Mouse (Mus musculus) adrenal gland, postnatal 14 days (tissue): ENCODE results near the gene Mettl23. TPM values are rescaled to one million over a fixed set of nuclear protein-coding genes. Genes with fewer than 3 reads are reported as not detected.
A peak's percentile ranks its signal among the peaks of the same experiment; 100 is the strongest.
"Not testable (repeated sequence)": the region's sequence is repeated elsewhere in the genome, so short reads cannot be mapped to it uniquely, and the experiment has no call there.

Experiments
- DNase-seq: peaks from one replicate; pipeline ENCODE4 v3.0.0; 2021; ENCODE audit warnings: mixed read lengths
- total RNA-seq: library from RNA; stranded (reverse); gene quantifications from 2 replicates; pipeline ENCODE4 v1.2.3, GENCODE M21; 2021

The Mettl23 gene
- total RNA-seq, 1 experiment from 2014 or later: 31.1 TPM

DNA sequence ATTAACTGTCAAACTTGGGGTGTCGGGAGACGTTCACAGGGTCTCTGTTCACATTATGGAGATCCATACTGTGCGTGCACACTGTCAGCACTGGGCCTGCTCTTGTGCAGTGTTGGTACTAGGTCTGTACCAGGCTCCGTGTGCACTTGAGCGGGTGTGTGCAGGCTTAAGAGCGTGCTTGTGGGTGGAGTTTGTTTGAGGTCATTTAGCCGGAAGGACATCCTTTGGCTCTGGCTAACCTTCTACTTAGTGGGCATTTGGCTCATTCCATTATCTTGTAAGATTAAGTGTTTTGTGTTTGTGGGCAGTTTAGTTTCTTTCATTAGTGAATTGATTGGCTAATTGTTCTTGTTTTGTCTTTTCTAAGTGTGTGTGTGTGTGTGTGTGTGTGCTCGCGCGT, 39.4 kb downstream of the Mettl23 start:
- DNase-seq: no peak

DNA sequence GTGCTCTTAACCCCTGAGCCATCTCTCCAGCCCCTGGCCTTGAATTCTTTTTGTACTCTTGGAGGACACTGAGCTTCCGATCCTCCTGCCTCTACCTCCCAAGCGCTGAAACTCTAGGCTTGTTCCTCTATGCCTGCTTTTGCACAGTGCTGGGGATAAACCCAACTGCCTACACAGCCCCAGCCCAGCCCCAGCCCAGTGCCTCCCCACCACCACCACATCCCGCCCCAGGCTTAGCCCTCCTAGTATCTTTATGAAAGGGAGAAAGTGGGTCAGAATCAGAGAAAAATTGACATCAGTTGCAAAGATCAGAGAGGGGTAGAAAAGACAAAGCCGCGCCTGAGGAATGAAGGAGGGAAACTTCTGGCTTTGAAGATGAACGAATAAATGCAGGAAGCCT, 41.0 kb downstream of the Mettl23 start:
- no peak for DNase-seq

DNA sequence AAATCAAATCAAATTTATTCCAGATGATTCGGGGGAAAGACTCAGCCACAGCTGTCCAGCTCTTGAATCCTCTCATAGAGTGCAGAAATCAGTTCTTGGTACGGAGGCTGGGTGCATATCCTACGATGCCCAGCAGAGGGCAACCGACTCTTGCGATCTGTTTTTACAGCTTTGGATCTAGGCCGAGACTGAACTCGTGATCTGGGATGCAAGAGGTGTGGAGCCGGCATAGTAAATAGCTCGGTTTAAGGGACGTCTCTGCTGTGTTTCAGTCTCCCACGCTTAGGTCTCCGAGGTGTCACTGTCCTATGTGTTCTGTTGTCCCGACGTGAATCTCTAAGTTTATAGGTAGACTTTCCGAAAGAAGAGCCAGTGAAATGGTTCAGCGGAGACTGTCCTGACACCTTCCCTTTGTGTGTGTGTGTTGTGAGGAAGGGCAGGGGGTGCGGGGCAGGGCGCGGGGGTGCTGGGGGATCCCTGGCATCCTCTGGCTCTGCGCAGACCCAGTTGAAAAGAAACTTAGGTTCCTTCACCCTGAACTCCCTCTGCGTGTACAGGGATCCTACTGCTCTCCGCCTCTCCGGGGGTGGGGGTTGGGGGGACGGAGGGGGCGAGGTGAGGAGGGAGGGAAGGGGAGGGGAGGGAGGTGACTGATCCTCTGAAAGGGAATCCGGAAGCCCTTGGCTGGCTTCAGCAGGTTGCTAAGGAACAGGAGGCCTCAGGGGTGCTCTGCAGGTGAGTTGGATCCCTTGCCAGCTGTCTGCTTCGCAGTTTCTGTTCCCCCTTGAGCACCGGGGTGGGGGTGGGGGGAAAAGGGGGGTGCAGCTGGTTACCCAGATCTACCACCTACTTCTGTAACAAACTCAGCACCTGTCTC, 42.4 kb downstream of the Mettl23 start:
- peak; percentile 82 for DNase-seq

DNA sequence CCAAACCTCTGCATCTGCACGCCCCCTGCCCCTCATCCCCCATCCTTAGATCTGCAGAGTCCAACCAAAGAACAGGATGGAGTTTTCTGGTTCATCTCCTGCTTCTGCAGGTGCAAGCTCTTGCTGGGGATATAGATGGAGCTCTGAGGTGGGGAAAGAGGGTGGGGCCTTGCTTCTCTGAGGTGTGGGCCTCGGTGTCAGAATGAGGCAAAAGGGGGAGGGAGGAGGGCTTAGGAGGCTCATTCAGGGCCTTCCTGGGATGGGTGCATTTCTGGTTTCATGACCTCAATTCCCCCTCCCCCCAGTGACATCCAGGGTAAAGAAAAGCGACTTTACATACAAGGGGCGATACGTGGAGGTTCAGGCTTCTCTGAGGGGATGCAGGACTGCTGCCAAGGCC, 44.1 kb downstream of the Mettl23 start:
- DNase-seq: no peak

- no peak for DNase-seq
Measured at GRCm38 (mm10) chr11:116893532-116894442, 50.7 kb downstream of the Mettl23 start.

DNA sequence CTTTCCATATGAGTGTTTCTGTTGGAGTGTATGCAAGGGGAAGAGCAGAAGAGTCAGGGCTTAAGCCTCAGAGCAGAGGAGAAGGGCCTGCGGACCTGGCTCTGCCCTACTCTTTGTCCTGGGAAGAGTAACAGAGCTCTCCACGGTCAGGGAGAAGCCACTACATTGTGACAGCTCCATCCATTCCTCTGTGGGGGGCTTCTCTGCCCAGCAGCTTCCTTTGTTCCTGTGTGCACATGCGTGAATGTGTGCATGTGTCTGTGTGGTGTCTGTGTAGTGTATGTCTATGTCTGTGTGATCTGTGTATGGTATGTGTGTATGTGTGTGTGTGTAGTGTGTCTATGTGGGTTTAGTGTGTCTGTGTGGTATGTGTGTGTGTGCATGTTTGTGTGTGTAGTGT, 52.3 kb downstream of the Mettl23 start:
- no peak for DNase-seq

DNA sequence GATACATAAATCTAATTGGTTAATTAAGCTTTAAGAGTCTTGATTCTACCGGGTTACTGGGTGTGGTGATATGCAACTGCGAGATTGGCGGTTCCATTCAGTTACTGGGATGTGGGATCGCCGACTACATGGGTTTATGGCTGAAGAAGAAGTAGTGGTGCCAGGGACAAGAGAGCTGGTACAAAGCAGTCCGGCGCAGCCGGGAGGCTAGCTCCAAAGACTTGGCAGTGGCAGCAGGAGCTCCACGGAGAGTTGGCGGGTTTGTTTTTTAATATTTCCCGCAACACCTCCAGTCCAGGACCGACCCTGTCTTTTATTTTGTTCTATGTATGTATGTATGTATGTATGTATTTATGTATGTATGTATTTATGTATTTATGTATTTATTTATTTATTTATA, 56.2 kb downstream of the Mettl23 start:
- no peak for DNase-seq

GRCm38 (mm10) chr11:116902588-116902987, 59.5 kb downstream of the Mettl23 start:
- DNase-seq: not testable (repeated sequence)

Other genes with a start within 250 kb of the Mettl23 start
- 11.2 and 14.3 TPM in 2 replicates for gene Rhbdf2, start 216.3 kb upstream of the Mettl23 start, total RNA-seq
- 5.3 and 6.1 TPM in 2 replicates for gene Prcd, start 189.7 kb upstream of the Mettl23 start, total RNA-seq
- 30.9 and 35.0 TPM in 2 replicates for gene Cygb, start 189.0 kb upstream of the Mettl23 start, total RNA-seq
- not detected in 2 replicates for gene St6galnac1, start 67.8 kb upstream of the Mettl23 start, total RNA-seq
- 28.6 and 32.8 TPM in 2 replicates for gene Mxra7, start 15.2 kb upstream of the Mettl23 start, total RNA-seq
- gene Jmjd6, start 171 bp downstream of the Mettl23 start, total RNA-seq: 40.2 and 40.7 TPM in 2 replicates
- gene Mfsd11, start 9.2 kb downstream of the Mettl23 start, total RNA-seq: 29.1 and 32.6 TPM in 2 replicates
- 244 and 250 TPM in 2 replicates for gene Srsf2, start 9.8 kb downstream of the Mettl23 start, total RNA-seq
- 0.56 and 0.59 TPM in 2 replicates for gene Mgat5b, start 75.6 kb downstream of the Mettl23 start, total RNA-seq